Mouse (Mus musculus) limb, embryonic 15.5 days (tissue): ENCODE measurements at regions not wholly inside any gene's neighbourhood (a gene's known extent, or its start where the extent isn't known, plus 50 kb on each side); places are given as distances from the start of the nearest gene placed in this dataset.

Source experiments
- ATAC-seq: fragments of 200-750 bp; cut with Nextera tagmentation; 2 replicates; pipeline ENCODE4 v1.8.0; 2017; ENCODE audit warnings: low read depth, moderate TSS enrichment; ENCODE audit not compliant: insufficient number of reproducible peaks, low FRiP score, low TSS enrichment
- H3K27ac ChIP-seq: fragments of 300-500 bp; sonication (generic); 2 replicates; pipeline ENCODE4 v1.5.1; 2015; ENCODE audit warnings: moderate library complexity, mild to moderate bottlenecking, inconsistent platforms
- H3K27me3 ChIP-seq: fragments of 300-500 bp; sonication (generic); 2 replicates; pipeline ENCODE4 v1.6.1; 2015; ENCODE audit warnings: inconsistent platforms
- H3K36me3 ChIP-seq: fragments of 300-500 bp; sonication (generic); 2 replicates; pipeline ENCODE4 v1.6.1; 2015; ENCODE audit warnings: inconsistent platforms
- H3K4me1 ChIP-seq: fragments of 300-500 bp; sonication (generic); 2 replicates; pipeline ENCODE4 v1.6.1; 2015; ENCODE audit warnings: inconsistent platforms
- H3K4me2 ChIP-seq: fragments of 300-500 bp; sonication (generic); 2 replicates; pipeline ENCODE4 v1.6.1; 2015; ENCODE audit warnings: mild to moderate bottlenecking, inconsistent platforms
- H3K4me3 ChIP-seq: fragments of 300-500 bp; sonication (generic); 2 replicates; pipeline ENCODE4 v1.5.1; 2015; ENCODE audit warnings: mild to moderate bottlenecking, inconsistent platforms
- H3K9ac ChIP-seq: fragments of 300-500 bp; sonication (generic); 2 replicates; pipeline ENCODE4 v1.6.1; 2015; ENCODE audit warnings: inconsistent platforms
- H3K9me3 ChIP-seq: fragments of 300-500 bp; sonication (generic); 2 replicates; pipeline ENCODE4 v1.6.1; 2016; ENCODE audit warnings: inconsistent platforms
- WGBS: fragments of 180-500 bp; shearing (Covaris S2); methylation state at CpG from one replicate; pipeline ENCODE4 v1.1.7; 2015; 5-methylcytosine and 5-hydroxymethylcytosine counted together

- no peak overlapping the region for H3K27ac ChIP-seq
These were observed 103.3 kb upstream of the Rapgef5 start for GRCm38 (mm10) chr12:117412779-117413505.

GRCm38 (mm10) chr12:117414020-117414419, 102.3 kb upstream of the Rapgef5 start:
- Histone ChIP-seq H3K27me3 (no peaks in the 10 kb centered on the region), H3K27ac (no peak overlapping the region), H3K36me3 (no peaks in the 10 kb centered on the region), H3K4me2 (no peak overlapping the region), H3K4me1 (peaks cover 5% of the 10 kb centered on the region; the same call in 1 of the 2 replicates), H3K4me3 (no peak overlapping the region), H3K9me3 (no peaks in the 10 kb centered on the region), H3K9ac (no peak overlapping the region)
- no peak for ATAC-seq
- WGBS: 88% methylated on average over 2 of the region's 2 CpGs

More at GRCm38 (mm10) chr12:117412779-117413505, 103.3 kb upstream of the Rapgef5 start:
- H3K36me3 ChIP-seq: no peaks in the 10 kb centered on the region
- no peak for ATAC-seq
- no peak overlapping the region for H3K4me2 ChIP-seq
- H3K4me1 ChIP-seq: peaks cover 5% of the 10 kb centered on the region; the same call in 1 of the 2 replicates
- WGBS: 61% methylated on average over 2 of the region's 2 CpGs
- H3K9ac ChIP-seq: no peak overlapping the region
- no peaks in the 10 kb centered on the region for H3K27me3 ChIP-seq
- H3K9me3 ChIP-seq: no peaks in the 10 kb centered on the region
- H3K4me3 ChIP-seq: no peak overlapping the region

GRCm38 (mm10) chr12:117415146-117415545, 101.1 kb upstream of the Rapgef5 start:
- no peaks in the 10 kb centered on the region for H3K36me3 ChIP-seq
- no peaks in the 10 kb centered on the region for H3K9me3 ChIP-seq
- no peak overlapping the region for H3K9ac ChIP-seq
- 55% methylated on average over 2 of the region's 2 CpGs for WGBS
- no peak overlapping the region for H3K4me3 ChIP-seq
- H3K4me1 ChIP-seq: peaks cover 5% of the 10 kb centered on the region; the same call in 1 of the 2 replicates
- H3K27ac ChIP-seq: no peak overlapping the region
- H3K4me2 ChIP-seq: no peak overlapping the region
- ATAC-seq: no peak
- no peaks in the 10 kb centered on the region for H3K27me3 ChIP-seq

DNA sequence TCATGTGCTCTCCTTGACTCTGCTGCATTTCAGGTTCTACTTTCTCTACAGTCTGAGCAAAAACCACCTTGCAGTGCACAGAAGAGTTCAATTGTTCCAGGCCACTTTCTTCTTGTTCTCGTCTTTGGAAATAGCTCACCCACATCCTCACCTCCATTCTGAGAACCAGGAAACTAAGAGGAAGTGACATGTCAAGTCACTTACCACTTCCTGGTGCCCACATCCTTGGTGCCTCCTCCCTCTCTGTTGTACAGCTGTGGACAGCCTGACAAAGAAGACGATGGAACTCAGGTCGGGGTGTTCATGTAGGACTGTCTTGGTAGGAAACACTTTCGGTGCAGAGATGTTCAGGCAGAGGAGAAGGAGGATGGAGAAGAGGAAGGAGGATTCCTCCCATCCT, 98.3 kb upstream of the Rapgef5 start:
- Histone ChIP-seq H3K4me3 (no peak overlapping the region), H3K4me2 (no peak overlapping the region), H3K36me3 (no peaks in the 10 kb centered on the region), H3K27me3 (no peaks in the 10 kb centered on the region), H3K9ac (no peak overlapping the region), H3K27ac (no peak overlapping the region), H3K4me1 (peaks cover 2% of the 10 kb centered on the region; the same call in 1 of the 2 replicates), H3K9me3 (no peaks in the 10 kb centered on the region)
- ATAC-seq: no peak
- 88% methylated on average over 4 of the region's 4 CpGs for WGBS

- no peaks in the 10 kb centered on the region for H3K9me3 ChIP-seq
- ATAC-seq: no peak
These were observed 93.8 kb upstream of the Rapgef5 start for GRCm38 (mm10) chr12:117422315-117422978.

GRCm38 (mm10) chr12:117425363-117426031, 90.8 kb upstream of the Rapgef5 start:
- Histone ChIP-seq H3K27me3 (no peaks in the 10 kb centered on the region), H3K9me3 (no peaks in the 10 kb centered on the region), H3K9ac (no peak overlapping the region), H3K4me2 (no peak overlapping the region), H3K27ac (no peak overlapping the region), H3K36me3 (no peaks in the 10 kb centered on the region), H3K4me3 (no peak overlapping the region), H3K4me1 (no peaks in the 10 kb centered on the region)
- ATAC-seq: no peak
- 66% methylated on average over 9 of the region's 9 CpGs for WGBS

More at GRCm38 (mm10) chr12:117422315-117422978, 93.8 kb upstream of the Rapgef5 start:
- no peaks in the 10 kb centered on the region for H3K36me3 ChIP-seq
- H3K4me3 ChIP-seq: no peak overlapping the region
- WGBS: 70% methylated on average over 7 of the region's 7 CpGs
- H3K4me2 ChIP-seq: no peak overlapping the region
- H3K27me3 ChIP-seq: no peaks in the 10 kb centered on the region
- H3K9ac ChIP-seq: no peak overlapping the region
- no peak overlapping the region for H3K27ac ChIP-seq
- H3K4me1 ChIP-seq: no peaks in the 10 kb centered on the region

DNA sequence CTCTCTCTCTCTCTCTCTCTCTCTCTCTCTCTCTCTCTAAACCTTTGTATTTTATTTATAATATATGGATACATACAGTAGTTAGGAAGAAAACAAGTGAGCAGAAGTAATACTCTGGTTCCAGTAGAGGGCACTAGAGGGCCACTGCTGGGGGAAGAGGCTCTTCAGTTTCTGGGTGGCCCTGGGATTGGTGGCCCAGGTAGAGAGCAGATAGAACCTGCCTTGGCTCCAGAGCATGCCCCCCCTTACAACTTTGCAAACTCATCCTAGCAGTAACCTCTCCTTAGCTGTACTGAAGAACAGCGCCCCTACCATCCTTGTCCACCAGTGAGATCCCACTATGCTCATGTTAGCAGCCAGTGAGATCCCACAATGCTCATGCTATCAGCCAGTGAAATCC, 88.8 kb upstream of the Rapgef5 start:
- Histone ChIP-seq H3K9ac (no peak overlapping the region), H3K27me3 (no peaks in the 10 kb centered on the region), H3K27ac (no peak overlapping the region), H3K4me3 (no peak overlapping the region), H3K36me3 (no peaks in the 10 kb centered on the region), H3K4me1 (no peaks in the 10 kb centered on the region), H3K4me2 (no peak overlapping the region), H3K9me3 (no peaks in the 10 kb centered on the region)
- no peak for ATAC-seq
- WGBS: 35% methylated on average over 1 of the region's 1 CpGs

GRCm38 (mm10) chr12:117430886-117431285, 85.4 kb upstream of the Rapgef5 start:
- H3K4me1 ChIP-seq: no peaks in the 10 kb centered on the region
- no peak for ATAC-seq
- no peaks in the 10 kb centered on the region for H3K36me3 ChIP-seq
- 76% methylated on average over 4 of the region's 4 CpGs for WGBS
- H3K9me3 ChIP-seq: no peaks in the 10 kb centered on the region
- no peak overlapping the region for H3K9ac ChIP-seq
- no peak overlapping the region for H3K4me2 ChIP-seq
- H3K27me3 ChIP-seq: no peaks in the 10 kb centered on the region
- H3K27ac ChIP-seq: no peak overlapping the region
- H3K4me3 ChIP-seq: no peak overlapping the region

DNA sequence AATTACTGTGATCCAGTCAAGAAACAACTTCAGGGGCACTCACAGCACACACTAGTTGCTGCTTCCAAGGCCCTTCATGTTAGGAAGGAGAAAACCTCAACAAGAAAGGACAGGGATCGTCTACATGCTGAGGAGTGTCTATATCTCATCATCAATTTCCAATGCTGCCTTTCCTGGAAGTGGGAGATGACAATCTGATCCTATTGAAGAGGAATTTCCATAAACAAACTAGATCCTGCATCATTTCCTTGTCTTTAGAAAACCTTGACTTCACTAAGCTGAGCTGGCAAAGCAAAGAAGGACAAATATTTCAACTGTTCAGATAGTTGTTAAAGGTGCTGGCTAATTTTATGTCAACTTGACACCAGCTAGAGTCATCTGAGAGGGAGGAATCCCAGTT, 83.5 kb upstream of the Rapgef5 start:
- no peak for ATAC-seq
- Histone ChIP-seq H3K4me1 (no peaks in the 10 kb centered on the region), H3K4me2 (no peak overlapping the region), H3K4me3 (no peak overlapping the region), H3K27me3 (no peaks in the 10 kb centered on the region), H3K27ac (no peak overlapping the region), H3K9ac (no peak overlapping the region), H3K36me3 (no peaks in the 10 kb centered on the region), H3K9me3 (no peaks in the 10 kb centered on the region)
- WGBS: 73% methylated on average over 1 of the region's 1 CpGs

GRCm38 (mm10) chr12:117437011-117437410, 79.3 kb upstream of the Rapgef5 start:
- H3K27me3 ChIP-seq: no peaks in the 10 kb centered on the region
- WGBS: 69% methylated on average over 4 of the region's 4 CpGs
- H3K9me3 ChIP-seq: no peaks in the 10 kb centered on the region
- no peaks in the 10 kb centered on the region for H3K36me3 ChIP-seq
- no peak overlapping the region for H3K4me2 ChIP-seq
- no peak overlapping the region for H3K27ac ChIP-seq
- no peak overlapping the region for H3K4me3 ChIP-seq
- ATAC-seq: no peak
- no peaks in the 10 kb centered on the region for H3K4me1 ChIP-seq
- no peak overlapping the region for H3K9ac ChIP-seq

GRCm38 (mm10) chr12:117439015-117439605, 77.2 kb upstream of the Rapgef5 start:
- no peak overlapping the region for H3K27ac ChIP-seq
- H3K9ac ChIP-seq: no peak overlapping the region
- no peak overlapping the region for H3K4me2 ChIP-seq
- 73% methylated on average over 11 of the region's 11 CpGs for WGBS
- H3K4me3 ChIP-seq: no peak overlapping the region
- no peaks in the 10 kb centered on the region for H3K36me3 ChIP-seq
- H3K9me3 ChIP-seq: no peaks in the 10 kb centered on the region
- H3K4me1 ChIP-seq: no peaks in the 10 kb centered on the region
- ATAC-seq: no peak
- H3K27me3 ChIP-seq: no peaks in the 10 kb centered on the region
